Comparison of ENCODE assay signal across 9 mouse cellular contexts in the genomic region with DNA sequence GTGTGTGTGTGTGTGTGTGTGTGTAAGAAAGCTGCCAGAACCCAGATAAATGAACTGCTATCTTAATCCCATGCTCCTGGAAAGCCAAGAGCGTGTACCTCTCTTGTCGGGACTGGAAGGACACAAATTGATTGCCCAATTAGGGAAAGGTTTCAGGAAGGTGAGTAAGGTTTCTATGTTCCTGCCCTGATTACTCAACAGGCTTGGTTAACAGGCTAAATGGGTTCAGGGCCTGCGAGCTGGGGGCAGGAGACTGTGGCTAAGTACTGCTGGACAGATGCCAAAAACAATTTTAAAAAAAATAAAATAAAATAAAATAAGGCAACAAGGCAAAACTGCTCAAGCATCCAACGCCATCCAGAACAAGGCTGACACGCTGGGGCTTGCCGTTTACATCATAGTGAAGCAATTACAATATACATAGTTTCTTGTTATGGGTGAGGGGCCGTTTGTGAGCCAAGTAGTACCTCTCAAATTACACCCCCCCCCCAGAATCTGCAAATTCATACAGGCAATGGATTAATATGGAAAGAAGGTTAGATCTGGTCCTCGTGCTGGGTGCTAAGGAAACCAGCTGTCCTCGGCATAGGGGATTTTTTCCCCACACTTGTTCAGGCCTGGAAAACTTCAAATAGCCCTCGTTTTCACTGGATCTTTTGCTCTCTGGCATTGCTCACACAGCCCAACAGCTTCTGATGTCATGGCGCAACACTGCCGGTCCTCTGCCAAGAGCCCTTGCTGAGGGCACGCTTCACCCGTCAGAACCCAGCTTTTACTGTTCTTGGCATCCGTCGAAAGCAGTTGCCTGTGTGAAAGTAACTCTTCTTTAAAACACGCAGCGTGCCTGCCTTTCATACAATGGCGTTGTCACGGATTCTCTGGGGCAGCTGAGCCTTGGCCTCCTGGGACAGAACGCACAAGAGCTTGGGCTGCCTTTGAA.
DNase-seq lines count a peak whose midpoint lies in the region; ATAC-seq and TF ChIP-seq lines count a peak whose summit lies in the region.
"Had no signal": no experiment of that assay in that cellular context is flagged by ENCODE, and none has a peak within 500 bp of the region (broad histone marks: within the 10 kb centered on the region; RNA-seq: fewer than 3 reads in every experiment).

No protein-coding gene starts in this region.

- H3K36me3 ChIP-seq in heart, embryonic 14.5 days (ENCODE audit: control insufficient read depth, insufficient read depth, low read length), result no peaks in the 10 kb centered on the region
- no peaks in the 10 kb centered on the region for H3K36me3 ChIP-seq in myocyte (ENCODE audit: control insufficient read depth, insufficient read depth)

- peaks cover 3 to 4% of the 10 kb centered on the region in 2 experiments; a peak in 2 of 4 replicates for H3K4me1 ChIP-seq in heart, embryonic 14.5 days (ENCODE audit: control insufficient read depth in 2 of 2, insufficient read depth in 2 of 2, low read length in 2 of 2)

- H3K4me2 ChIP-seq in heart, embryonic 14.5 days (ENCODE audit: low read length), result no peak overlapping the region
- H3K4me2 ChIP-seq in myocyte (ENCODE audit: low read depth), result peak overlapping the region; percentile 71

- no peaks in the 10 kb centered on the region for H3K79me2 ChIP-seq in myocyte (ENCODE audit: control insufficient read depth, insufficient read depth)

- no peaks in the 10 kb centered on the region for H3K27me3 ChIP-seq in heart, embryonic 14.5 days (ENCODE audit: control insufficient read depth, insufficient read depth, low read length)
- no peaks in the 10 kb centered on the region for H3K27me3 ChIP-seq in myocyte (ENCODE audit: control insufficient read depth, insufficient read depth, insufficient read length)

- TF ChIP-seq POLR2A in myocyte (IDR thresholded peaks at IDR 0.05; ENCODE audit: insufficient read length, low read depth), result peak; percentile 35

- no peak overlapping the region for H3ac ChIP-seq in myocyte (ENCODE audit: control insufficient read depth, insufficient read length)

- 63% methylated on average over 21 of the region's 21 CpGs for WGBS in heart, embryonic 14.5 days

- no peak overlapping the region for H3K9ac ChIP-seq in heart, embryonic 14.5 days (ENCODE audit: low read length)

- no peak for DNase-seq in heart, adult 8-10 months (ENCODE audit: low spot score)
- peak; percentile 68 for DNase-seq in adrenal gland, postnatal 10 days
- peak; percentile 21 to 43 for DNase-seq in frontal cortex, postnatal 14 days (ENCODE audit: low spot score in 2 of 2)
- peak; percentile 47 to 83 for DNase-seq in layer of hippocampus, postnatal 14 days (ENCODE audit: low spot score in 2 of 2)
- DNase-seq in c-Kit-positive CD71-positive TER-119-positive erythroid progenitor cells, embryonic 14.5 days (ENCODE audit: low spot score), result no peak
- DNase-seq in embryo, embryonic 11 days, result no peak

- H3K27ac ChIP-seq in heart, embryonic 14.5 days (replicated peaks in 1 of 2; ENCODE audit: control insufficient read depth in 1 of 2, insufficient read depth in 1 of 2, low read depth in 2 of 2, low read length in 2 of 2), result peak overlapping the region; percentile 10 to 46; a peak in 3 of 4 replicates

- no peaks in the 10 kb centered on the region for H3K9me3 ChIP-seq in heart, embryonic 14.5 days (ENCODE audit: control insufficient read depth, low read length)

- H3K4me3 ChIP-seq in heart, embryonic 14.5 days (ENCODE audit: control insufficient read depth in 1 of 2, insufficient read depth in 1 of 2, low read depth in 1 of 2, low read length in 2 of 2), result no peak overlapping the region
- H3K4me3 ChIP-seq in myocyte, result no peak overlapping the region
- H3K4me3 ChIP-seq: erythroblast, embryonic 14.5 days had no signal

- no peak for ATAC-seq in heart, embryonic 14.5 days (ENCODE audit: insufficient number of reproducible peaks, insufficient read depth, low FRiP score, low read depth)

TF ChIP-seq in myocyte, 11 proteins besides CTCF, POLR2A, EP300 and RAD21:
- no peak for TF ChIP-seq REST (IDR thresholded peaks at IDR 0.05; ENCODE audit: insufficient read depth, insufficient read length)
- peak in 2 of 3 experiments; percentile 52 to 62 for TF ChIP-seq MYOD1 (IDR thresholded peaks at IDR 0.05; ENCODE audit: control insufficient read depth in 1 of 3, insufficient read length in 2 of 3, low read depth in 2 of 3)
- no peak for TF ChIP-seq TCF3 (IDR thresholded peaks at IDR 0.05; ENCODE audit: insufficient read length, low read depth)
- peak; percentile 83 for TF ChIP-seq CEBPB (IDR thresholded peaks at IDR 0.05; ENCODE audit: insufficient read depth, poor library complexity, severe bottlenecking)
- TF ChIP-seq SRF (IDR thresholded peaks at IDR 0.05; ENCODE audit: control insufficient read depth, insufficient read length, low read depth), result no peak
- no peak for TF ChIP-seq E2F4 (IDR thresholded peaks at IDR 0.05; ENCODE audit: insufficient read depth)
- TF ChIP-seq POLR2AphosphoS2 (IDR thresholded peaks at IDR 0.05; ENCODE audit: insufficient read length, low read depth), result no peak
- TF ChIP-seq USF1 (IDR thresholded peaks at IDR 0.05; ENCODE audit: low read depth), result no peak
- peak; percentile 7 to 74 (median 27) for TF ChIP-seq MYOG (IDR thresholded peaks at IDR 0.05; ENCODE audit: control insufficient read depth in 1 of 3, insufficient read depth in 1 of 3, insufficient read length in 2 of 3, low read depth in 2 of 3)
- TF ChIP-seq MAX (IDR thresholded peaks at IDR 0.05; ENCODE audit: low read depth), result no peak
- TF ChIP-seq TCF12 (IDR thresholded peaks at IDR 0.05; ENCODE audit: insufficient read depth, poor library complexity, severe bottlenecking), result no peak

Comparison
In these comparisons a context has a peak if more than half of its experiments do, and no peak if none do; other contexts are left out.
1. DNase-seq: peak in adrenal gland, postnatal 10 days (single experiment), frontal cortex, postnatal 14 days (2 of 2) and layer of hippocampus, postnatal 14 days (2 of 2); none in heart, adult 8-10 months (single experiment), c-Kit-positive CD71-positive TER-119-positive erythroid progenitor cells, embryonic 14.5 days (single experiment) and embryo, embryonic 11 days (single experiment).